Mouse (Mus musculus) ES-Bruce4 (cell line): Measurements from ENCODE around the gene Atp2a2.

Experiments
- CTCF ChIP-seq: IDR thresholded peaks from one replicate; pipeline ENCODE4 v1.8.1; 2011; ENCODE audit warnings: low read depth, low read length
- EP300 ChIP-seq: IDR thresholded peaks from 2 replicates; pipeline ENCODE4 v1.6.1; 2011; ENCODE audit warnings: low read depth, low read length; ENCODE audit not compliant: insufficient read depth
- POLR2A ChIP-seq: IDR thresholded peaks from one replicate; pipeline ENCODE4 v1.8.1; 2011; ENCODE audit warnings: low read length; ENCODE audit not compliant: insufficient read depth

- TF ChIP-seq CTCF = no peak
- TF ChIP-seq POLR2A = no peak
- TF ChIP-seq EP300 = no peak
Measured at GRCm38 (mm10) chr5:122538077-122538476, 36.1 kb upstream of the Atp2a2 start.
